Mouse (Mus musculus) right cerebral cortex, postnatal 36 days (tissue): ENCODE data around the gene Thnsl1.

Source experiments
- DNase-seq, 2 experiments: peaks; one replicate each; pipeline ENCODE4 v3.0.0; 2022; ENCODE audit warnings: low spot score in 2 of 2, mixed read lengths in 1 of 2

Thnsl1 gene

DNA sequence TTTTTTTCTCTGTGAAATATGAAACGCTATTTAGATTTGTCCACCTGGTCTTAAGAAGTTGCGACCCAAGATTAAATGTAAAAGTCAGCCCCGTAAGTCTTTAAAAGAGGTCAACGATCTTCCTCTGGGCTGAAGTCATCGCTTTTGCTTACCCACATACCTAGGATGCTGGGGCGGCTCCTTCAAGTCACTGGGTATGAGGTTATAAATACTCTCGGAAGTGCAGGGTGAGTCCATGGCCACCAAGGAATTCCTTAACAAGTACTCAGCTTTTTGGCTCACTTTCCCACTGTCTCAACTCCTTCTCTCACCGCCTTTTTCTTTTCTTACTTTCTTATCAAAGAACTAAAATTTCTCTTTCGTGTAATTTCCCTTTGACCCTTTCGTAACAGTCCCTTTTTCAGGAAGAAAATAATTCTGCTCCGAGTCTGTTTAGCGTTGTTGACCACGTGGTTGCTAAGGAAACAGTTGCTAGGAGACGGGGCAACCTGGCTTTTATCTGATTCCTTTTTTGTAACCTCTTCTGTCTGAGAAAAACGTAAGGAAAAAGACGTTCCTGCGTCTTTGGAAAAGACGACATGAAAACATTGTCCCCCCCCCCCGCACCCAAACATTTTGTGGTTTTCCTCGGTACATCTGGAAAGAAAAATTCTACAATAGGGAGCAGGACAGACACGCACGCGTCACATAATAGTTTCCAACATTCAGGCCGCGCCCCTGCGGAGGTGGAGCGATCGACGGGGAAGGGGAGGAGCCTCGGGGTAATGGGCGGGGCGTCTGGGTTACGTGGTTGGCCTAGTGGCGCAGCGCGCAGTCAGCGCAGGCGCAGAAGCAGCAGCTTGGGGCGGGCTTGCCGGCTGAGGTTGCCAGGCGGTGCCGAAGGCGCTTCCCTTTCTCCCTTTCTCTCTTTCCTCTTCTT is at the start of gene Thnsl1, which contains the start of gene Enkur:
Gene Thnsl1, plus strand, starts transcription at position 813 of the 919 bp plus-strand sequence.
Gene Enkur, minus strand, starts transcription at position 454 of the 919 bp plus-strand sequence.
- peak; percentile 95 for DNase-seq

DNA sequence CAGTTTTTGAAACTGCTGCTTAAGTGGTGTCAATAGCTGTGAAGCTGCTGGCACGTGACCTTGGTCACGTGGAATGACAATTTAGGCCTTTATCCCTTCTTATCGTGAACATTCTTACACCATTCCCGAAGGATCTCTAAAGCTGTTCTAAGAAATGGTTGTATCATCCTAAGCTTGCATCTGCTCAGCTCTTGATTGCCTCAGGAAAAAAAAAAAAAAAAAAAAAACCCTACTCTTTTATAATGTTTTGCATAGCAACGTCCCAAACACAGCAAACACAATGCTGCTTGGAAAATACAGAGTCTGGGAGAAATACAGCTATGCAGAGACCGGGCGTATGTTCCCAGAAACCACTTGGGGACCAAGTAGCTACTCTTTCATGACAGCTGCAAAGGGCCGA is 41.2 kb upstream of the Thnsl1 start:
- no peak for DNase-seq

DNA sequence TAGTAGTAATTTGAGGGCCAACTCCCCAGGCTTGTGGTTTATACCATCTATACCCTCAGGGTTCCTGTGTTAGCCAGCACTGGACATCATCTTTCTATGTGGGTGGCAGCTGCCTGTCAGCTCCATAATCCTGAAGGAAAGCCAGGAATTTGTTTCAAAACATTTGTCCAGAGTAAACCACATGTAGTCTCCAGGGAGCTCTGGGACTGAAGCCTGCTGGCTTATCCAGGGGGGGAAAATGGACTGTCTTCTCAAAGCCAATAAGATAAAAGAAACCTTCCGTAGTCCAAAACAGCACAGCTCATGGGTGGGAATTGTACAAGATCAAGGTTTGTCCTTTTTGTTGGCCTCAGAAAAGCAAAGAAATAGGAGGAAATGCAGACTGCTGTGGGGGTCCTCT is 37.6 kb upstream of the Thnsl1 start:
- DNase-seq, result no peak

DNA sequence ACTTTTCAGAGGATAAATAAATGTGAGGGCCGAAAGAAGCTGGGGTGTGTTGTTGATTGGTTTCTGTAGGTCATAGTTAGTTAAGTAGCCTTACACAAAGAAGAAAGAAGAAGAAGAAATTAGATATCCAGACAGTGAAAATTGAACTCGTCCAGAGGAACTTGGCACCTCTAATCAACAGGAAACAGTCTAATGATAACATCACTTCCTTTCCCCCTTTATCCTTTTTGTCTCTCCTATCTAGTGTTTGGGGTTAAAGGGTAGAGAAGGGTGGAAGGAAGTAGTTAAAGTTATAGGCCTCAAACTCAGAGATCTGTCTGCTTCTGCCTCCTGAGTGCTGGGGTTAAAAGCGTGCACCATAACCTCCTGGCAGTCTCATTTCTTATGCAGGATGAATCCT is 32.7 kb upstream of the Thnsl1 start:
- no peak for DNase-seq

DNA sequence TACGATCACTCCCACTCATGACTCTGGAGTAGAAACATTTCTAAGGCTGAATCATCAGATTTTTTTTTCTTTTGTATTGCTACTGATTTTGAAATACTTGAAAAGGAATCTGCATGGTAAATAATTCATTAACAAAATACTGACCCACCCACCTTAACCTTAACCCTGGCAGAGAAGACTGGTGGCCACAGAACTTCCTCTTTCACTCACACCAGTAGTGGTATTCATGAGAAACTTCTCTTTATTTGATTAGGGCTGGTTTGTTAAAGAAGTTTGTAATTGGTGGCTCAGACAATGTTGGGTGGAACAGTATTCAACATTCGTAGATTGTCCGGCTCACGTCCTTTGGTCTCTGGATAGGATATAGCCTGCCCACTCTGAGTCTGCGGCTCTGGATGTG is 26.4 kb upstream of the Thnsl1 start:
- no peak for DNase-seq

DNA sequence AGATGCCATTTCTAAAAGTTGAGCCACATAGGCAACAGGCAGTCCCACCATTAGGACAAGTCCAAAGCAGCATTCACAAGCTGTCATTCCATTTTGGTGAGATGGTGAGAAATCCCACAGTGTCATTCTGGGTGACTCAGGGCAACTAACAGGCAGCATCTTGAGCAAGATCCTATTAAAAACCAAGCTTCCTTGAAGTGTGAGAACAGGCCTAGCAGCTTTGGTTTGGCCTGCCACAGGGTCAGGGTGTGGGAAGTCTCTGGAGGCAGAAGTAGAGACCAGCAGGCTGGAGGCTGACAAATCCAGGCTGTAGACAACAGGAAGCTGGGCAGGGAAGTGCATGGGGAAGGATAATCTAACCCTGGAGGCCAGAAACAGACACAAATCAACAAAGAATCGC is 22.7 kb upstream of the Thnsl1 start:
- no peak for DNase-seq

DNA sequence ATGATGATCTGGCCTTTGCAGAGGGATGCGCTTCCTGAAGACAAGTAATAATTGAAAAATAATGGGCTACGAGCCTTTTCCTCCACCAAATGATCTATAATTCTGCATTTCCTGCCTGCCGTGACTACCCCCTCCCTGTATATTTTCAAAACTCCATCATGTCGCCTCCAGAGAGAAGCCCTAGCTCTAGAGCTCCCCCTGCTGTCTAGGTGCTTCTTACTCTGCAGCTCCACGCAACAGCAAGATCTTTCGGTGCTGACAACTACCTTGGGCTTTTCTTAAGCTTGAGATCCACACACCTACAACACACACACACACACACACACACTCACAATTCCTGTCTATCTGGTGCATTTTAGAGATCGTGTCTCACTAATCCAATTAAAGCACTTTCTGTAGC is 17.9 kb upstream of the Thnsl1 start:
- DNase-seq, result peak; percentile 25 to 27

DNA sequence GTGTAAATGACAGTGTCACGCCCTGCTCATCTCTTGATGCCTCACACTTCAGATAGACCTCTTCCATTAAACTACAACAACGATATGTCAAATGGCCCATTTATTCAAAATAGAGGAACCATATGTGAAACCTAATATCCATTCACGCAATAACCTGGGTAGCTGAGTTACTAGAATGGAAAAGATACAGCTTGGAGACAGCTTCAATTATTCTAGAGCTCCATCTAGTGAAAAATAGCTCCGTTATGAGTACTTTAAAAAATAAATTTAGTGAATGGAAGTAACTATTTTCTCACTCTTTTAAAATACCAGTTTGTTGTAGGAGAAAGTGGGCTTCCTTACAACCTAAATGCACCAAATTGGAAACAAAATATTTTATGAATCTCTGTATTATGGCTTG is 16.9 kb upstream of the Thnsl1 start:
- DNase-seq, result no peak

DNA sequence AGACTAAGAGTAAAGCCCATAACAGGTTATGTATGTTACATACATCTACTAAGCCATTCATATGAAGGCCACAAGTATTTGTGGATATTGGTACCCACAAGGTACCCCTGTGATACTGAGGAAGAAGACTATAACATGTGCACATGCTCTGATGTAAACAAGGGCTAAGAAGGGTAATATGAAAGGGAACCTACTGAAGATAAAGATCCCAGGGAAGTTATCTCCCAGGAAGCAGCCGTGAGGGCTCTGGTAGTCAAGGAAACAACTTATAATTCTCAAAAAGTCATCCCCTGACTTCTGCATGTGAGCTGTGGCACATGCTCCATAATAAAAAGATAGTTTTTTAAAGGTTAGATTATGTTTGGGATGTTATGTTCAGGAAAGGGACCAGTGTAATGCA is 14.3 kb upstream of the Thnsl1 start:
- DNase-seq, result no peak

DNA sequence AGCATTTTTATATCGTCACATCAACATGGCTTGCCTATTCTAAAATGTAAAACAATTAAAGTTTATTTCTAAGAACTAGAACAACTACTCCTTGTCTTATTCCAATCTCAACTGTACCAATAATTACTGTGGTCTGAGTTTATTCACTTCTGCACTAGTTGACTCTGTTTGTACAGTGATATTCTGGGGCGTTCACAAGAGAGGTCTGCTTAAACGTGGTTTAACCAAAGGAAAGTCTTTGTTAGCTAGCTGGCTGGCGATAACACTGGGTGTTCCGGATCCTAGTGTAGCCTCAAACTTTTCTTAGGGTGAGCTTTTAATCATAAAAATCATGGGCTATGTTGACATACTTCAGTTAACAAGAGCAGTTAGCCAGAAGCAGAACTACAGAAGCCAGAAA is 10.3 kb upstream of the Thnsl1 start:
- DNase-seq, result no peak

DNA sequence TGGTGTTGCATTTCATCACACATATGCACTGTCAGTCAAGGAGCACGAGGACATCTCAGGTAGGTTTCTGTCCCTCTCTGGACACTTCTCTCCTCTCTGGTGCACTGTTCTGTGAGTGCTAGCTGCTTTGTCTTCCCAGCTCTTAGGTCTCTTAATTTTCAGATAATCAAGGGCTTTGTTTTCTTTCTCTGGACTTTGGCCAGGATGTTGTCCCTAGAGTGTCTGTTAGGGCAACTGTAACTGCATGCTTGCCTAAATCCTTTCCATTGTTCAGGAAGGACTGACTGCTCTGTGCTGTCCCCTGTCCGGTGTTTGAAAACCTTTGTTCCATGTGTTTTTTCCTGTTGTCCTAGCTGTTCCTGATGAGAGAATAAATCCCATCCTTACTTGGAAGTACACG is 6.5 kb upstream of the Thnsl1 start:
- DNase-seq, result no peak

DNA sequence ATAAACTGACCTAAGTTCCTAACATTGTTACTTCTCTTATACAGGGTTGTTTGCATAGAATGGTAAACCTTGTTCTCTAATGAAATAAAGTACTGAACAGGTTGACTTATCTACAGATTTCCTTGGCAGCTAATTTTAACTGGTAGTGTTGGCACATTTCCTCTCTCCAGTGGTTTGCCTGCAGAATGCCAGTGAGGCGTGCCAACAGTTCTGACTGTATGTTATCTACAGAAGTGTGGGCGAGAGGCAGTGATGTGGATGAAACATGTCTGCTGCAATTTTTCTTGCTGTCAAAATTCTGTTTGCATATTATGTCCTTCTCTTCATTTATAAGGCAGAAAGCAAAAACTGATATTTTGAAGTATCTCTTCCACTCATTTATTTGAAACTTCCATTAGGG is 2.8 kb upstream of the Thnsl1 start:
- DNase-seq, result no peak

DNA sequence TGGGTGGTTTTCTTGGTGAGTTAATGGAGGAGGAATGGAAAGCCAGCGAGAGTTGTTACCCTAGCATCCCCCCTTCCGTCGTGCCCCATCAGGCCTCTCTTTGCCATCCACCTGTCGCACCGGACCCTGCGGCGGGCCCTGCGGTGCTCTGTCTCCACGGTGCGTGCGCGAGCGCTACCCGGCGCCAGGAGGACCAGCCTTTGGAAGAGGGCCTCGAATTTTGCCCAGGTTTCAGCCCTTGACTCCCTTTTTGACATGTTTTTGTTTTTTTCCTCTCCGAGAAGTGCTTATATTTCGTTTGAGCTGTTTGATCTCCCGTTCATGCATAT is 271 bp downstream of the Thnsl1 start:
- DNase-seq, result no peak

DNA sequence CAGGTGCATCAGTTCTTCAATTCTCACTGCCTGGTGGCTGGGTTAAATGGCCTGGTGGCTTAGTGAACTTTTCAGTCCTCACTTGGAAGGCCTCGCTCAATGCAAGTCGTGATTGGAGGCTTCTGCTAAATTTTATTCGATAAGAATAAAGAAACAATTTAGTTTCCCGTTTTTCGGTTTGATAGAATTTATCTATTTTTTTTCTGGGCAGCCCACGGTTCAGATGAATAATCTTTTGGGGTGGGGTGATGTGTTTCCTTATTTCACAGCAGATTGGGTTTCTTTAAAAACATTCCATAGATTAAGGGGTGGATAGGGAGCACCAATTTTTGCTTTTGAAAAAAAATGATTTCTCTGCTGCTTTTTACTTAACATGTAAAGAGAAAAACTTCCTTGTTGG is 754 bp downstream of the Thnsl1 start:
- no peak for DNase-seq

DNA sequence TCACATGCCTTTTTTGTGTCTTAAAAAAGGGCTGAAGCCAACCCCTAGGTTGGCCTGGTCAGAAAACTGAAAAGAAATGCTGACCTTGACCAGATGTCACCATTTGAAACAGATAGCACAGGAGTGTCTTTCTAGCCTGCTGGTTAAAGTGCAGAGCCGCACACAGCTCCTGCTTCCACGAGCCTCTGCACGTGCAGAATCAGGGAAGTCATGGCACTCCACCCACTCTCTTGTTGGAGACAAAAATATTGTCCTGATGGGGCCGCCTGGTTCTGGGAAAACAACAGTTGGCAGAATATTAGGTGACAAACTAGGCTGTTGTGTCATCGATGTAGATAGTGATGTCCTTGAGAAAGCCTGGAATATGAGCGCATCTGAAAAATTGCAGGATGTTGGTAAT is 5.8 kb downstream of the Thnsl1 start:
- DNase-seq, result no peak

DNA sequence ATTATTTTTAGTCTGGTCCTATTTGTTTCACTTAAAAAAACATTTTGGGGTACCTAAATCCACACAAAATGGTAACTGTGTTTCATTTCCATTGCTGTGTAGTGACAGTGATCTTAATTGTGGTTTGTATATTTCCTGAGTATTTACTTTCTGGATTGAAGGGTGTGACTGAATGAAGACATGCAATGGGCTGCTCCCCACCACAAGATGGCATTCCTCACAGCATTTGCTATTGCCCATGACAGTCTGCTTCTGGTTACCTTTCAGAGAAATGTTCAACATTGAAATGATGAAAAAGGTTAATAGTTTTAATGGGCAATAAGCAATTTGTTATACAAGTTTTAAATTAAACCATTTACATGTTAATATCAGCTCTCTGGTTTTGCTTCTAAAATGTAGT is 8.8 kb downstream of the Thnsl1 start:
- no peak for DNase-seq

DNA sequence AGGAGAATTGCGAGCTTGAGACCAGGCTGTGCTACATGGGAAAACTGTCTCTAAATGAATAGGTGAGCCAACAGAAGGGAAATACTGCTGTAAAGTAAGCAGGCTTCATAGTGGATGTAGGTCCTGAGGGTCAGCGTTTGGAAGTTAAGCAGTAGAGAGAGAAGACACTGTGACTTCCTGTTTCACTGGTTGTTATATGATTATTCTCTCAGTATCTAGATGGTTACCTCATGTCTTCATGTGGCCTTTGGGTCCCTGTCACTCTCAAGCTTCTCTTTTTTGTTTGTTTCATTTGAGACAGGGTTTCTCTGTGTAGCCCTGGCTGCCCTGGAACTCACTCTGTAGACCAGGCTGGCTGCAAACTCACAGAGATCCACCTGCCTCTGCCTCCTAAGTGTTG is 9.8 kb downstream of the Thnsl1 start:
- DNase-seq, result no peak

DNA sequence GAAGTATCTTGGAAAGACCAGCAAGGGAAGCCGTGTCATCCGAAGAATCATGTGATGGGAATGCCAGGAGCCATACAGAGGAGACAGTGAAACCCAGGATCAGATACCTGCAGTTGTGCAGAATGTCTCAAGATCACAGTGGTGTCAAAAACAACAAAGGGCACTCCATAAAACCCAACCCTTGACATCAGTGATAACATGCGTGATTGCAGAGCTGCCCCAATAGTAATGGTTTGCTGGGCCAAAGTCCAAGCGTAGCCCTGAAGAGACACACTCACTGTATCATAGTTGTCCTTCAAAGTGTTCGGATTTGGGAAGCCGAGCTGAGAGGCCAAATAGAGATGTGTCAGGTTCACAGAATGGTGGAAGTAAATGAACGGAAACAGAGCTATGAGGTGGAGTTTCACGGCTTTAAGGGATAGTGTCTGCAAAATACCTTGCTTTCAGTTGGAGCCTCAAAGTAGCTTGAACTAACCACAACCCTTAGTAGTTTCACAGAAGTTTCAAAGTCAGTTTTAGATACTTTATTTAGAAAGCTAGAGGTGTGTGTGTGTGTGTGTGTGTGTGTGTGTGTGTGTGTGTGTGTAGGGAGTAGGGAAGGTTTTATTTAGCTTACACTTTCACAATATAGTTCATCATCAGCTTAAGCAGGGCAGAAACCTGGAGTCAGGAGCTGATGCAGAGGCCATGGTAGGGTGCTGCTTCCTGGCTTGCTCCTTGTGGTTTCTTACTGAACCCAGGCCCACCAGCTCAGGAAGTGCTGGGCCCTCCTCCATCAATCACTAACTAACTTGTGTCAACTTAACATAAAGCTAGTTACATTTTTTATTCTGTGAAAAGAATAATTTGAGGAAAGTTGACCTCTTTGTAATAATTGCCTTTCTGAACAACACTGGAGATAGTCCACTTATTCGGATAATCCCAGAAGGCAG is 17.2 kb downstream of the Thnsl1 start:
- no peak for DNase-seq

DNA sequence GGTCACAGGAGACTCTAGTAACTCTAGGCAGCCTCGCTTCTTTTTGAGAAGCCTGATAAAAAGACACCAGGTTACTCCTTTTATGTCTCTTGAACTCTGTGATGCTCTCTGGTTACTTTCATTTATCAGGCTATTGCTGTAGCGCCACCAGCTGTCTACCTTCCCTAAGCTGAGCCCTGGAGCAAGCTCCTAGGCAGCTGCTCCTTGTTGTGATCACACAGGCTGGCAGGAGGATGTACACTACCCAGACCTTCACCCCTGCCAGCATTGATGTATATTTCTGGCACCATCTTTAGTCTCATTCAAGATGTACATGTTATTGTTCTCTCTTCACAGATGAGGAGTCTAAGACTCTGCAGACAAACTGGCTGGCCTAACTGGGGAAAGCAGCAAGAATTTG is 24.8 kb downstream of the Thnsl1 start:
- no peak for DNase-seq

DNA sequence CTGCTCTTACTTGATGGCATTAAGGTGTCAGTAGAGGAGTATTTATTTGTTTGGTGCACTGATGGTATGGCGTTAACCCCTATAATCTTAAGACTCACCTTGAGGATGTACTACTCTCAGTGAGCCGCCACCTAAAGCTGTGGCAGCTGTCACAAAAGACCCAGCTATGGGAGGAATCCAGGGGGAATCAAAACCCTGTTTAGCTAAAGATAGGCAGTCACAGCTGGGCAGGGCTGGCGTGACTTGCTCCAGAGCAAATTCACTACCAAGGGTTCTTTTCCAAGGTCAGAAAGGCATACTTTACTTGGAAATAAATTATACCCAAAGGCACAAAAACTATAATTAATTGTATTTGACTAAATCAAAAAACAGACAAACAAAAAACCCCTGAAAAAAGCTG is 25.6 kb downstream of the Thnsl1 start:
- DNase-seq, result no peak

DNA sequence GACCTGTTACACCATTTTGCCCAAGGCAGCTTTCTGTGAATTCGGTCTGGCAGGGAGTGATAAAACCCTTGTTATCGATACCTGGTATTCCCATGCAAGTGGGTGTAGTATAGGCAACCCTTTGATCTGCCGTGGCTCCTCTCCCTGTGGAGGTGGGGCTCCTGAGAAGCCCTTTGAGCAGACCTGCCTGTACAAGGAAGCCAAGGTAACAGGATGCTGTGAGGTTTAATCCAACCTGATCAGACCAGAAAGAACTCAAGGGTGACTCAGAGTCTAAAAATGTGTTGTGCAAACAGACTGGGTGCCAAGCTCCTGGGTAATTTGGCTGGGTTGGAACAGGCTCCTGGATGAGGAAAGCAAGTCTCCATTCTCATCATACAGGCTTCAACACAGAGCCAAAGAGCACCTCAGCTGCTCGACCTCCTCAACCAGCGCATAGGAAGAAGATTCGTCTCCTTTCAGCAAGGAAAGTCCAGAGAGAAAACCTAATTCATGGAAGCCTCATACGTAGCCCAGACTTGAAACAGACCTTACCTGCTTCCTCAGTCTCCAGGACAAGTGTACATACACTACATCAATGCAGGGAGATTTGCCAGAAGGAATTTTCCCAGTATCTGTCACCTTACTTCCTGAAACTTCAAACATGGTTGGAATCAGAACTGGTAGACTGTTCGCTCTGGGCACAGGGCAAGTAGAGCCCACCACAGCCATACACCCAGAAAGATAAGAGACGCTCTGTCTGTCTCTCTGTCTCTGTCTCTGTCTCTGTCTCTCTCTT is 29.5 kb downstream of the Thnsl1 start:
- no peak for DNase-seq

DNA sequence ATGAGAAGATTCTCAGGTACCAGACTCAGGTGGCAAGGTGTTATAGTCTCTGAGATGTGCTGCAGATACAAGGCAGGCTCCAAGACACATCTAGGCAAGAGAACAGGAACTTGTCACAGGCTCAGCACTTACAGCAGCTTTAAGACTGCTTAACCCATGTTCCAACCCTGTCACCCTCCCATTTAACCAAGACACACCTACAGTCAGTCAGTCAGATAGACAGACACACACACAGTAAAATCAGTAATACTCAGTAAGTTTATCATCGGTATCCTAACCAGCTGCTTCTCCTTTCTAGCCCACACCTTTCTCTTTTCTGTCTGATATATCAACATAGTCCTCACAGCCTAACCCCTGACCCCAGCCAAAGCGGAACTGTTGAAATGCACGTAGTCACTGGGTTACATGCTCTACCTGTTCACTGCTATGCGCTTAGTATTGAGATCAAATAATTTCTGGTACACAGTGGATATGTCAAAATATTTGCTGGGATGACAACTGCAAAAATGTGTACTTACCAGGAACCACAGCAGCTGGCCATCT is 30.4 kb downstream of the Thnsl1 start:
- no peak for DNase-seq
